Mouse (Mus musculus) adrenal gland, adult 2 months (tissue): ENCODE measurements around the gene Pafah1b1. TPM values are rescaled to one million over a fixed set of nuclear protein-coding genes. Genes with fewer than 3 reads are reported as not detected.

ENCODE experiments used
- DNase-seq: peaks from one replicate; pipeline ENCODE4 v3.0.0; 2021
- long read RNA-seq: library from polyadenylated mRNA; stranded (forward); transcript quantifications from one replicate; pipeline ENCODE4 v2.0.0, GENCODE M21; 2021
- polyA plus RNA-seq: library from polyadenylated mRNA; depleted of rRNA; stranded (reverse); fragments of >200 nt; gene quantifications from 2 replicates; pipeline ENCODE4 v1.2.3, GENCODE M21; 2012; rRNA removed
- total RNA-seq, 2 experiments: library from RNA; stranded (reverse); gene quantifications; 2 replicates each; pipeline ENCODE4 v1.2.3; 2021

The Pafah1b1 gene
- total RNA-seq (100 to 1,000 TPM; 171 to 185 TPM), polyA plus RNA-seq (6.9 and 8.2 TPM in 2 replicates)
- long read RNA-seq, full-length matches to known transcripts, result 37 of 42 reads
- long read RNA-seq, partial matches to known transcripts, result 2 of 42 reads
- long read RNA-seq, other reads (novel, unspliced or antisense), result 3 of 42 reads

DNA sequence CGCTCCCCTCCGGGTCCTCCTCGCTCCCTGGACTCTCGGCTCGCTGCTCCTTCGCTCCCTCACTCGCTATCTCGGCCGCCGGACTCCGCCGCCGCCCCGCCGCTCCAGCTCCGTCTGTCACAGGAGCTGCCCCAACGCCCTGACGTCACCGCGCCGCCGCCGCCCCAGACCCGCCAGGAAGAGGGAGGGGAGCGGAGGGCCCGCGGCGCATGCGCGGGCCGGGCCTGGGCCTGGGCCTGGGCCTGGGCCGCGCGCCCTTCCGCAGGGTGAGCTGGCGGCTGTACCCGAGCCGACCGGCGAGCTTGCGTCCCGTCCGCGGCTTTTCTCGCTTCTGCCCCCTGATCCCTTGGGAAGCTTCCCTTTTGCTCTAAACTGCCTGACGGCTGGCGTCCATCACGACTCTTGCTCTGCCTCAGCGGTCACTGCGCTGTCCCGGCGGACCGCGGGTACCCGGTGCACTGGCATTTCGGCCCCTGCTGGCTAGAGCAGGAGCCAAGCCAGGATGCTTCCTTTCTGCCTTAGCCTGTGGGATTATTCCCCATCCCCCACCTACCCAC is at the start of gene Pafah1b1:
Gene Pafah1b1, minus strand, starts transcription at position 436 of the 557 bp plus-strand sequence.
- DNase-seq, result peak; percentile 99

DNA sequence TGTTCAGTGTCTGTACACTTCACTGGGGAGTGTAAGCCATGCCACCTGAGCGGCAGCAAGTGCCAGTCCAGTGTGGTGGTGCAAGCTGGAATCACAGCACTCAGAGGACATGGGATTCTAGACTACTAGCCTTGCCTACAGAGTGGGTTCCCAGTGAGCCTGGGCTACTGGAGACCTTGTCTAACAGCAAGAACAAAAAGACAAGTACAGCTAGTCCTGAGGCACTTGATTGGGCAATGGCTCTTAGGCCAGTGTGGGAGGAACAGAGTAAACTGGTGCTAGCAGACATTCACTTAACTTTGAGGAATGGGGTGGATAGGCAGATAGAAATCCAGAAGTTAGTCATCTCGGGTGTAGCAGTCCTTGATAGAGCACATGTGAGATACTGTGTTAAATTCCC is 47.9 kb upstream of the Pafah1b1 start:
- no peak for DNase-seq

DNA sequence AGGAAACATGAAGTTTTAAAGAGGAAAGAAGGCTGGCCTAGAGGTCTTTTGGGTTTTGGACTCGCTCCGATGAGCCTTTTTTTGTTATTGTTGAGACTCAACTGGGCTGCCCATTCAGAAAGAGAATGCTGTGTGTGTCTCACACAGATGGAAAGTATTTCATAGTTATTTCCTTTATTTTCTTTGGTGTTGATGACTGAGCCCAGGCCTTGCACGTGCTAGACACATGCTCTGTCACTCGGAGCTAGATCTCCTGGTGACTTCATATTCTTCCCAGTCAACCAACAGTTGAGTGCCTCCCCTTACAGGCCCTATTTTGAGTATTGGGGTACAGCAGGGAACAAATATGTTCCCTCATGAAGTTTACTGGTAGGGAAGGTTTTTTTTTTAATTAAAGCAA is 47.2 kb upstream of the Pafah1b1 start:
- no peak for DNase-seq

DNA sequence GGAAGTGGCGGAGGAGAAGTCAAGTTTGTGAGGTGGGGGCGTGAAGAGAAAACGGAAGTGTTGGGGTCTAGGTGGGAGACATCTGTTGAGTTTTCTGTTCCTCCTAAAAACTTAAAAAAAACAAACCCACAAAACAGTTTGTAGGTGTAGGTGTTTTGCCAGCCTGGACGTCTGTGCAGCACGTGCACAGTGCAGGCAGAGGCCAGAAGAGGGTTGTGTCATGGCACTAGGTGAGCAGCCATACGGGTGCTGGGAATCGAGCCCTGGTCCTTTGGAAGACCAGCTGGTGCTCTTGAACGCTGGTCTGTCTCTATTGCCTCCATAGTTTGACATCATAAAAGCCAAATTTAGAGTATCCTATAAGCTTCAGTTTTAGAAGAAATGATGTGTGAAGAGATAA is 46.8 kb upstream of the Pafah1b1 start:
- no peak for DNase-seq

DNA sequence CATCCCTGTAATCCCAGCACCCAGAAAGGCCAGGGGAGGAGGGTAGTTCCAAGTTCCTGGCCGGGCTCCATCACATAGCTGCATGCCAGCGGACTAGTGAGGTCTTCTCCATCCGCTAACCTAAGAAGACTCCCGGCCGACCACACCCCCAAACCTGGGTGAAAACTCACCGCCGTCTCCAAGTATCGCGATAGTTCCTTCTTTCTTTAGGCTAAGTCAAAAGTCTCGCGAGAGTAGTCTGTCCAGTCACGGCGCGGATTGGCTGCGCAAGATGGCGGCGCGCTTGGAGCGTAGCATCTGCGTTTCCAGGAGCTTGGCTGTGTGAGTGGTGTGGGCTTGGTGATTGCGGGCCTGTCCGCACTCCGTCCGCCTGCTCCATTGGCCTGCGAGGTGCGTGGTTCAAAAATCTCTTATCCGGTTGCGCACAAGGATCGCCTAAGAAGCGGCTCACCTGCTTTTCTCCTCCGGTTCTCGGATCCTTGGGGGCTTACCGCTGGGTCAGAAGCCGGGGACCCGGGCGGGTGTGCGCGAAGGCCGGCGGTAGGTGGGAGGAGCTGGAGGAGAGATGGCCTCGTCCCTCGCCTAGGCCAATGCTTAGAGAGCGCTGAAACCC is 46.2 kb upstream of the Pafah1b1 start, which contains the start of gene Mettl16:
Gene Mettl16, plus strand, starts transcription at position 236 of the 613 bp plus-strand sequence.
- DNase-seq, result peak; percentile 94

DNA sequence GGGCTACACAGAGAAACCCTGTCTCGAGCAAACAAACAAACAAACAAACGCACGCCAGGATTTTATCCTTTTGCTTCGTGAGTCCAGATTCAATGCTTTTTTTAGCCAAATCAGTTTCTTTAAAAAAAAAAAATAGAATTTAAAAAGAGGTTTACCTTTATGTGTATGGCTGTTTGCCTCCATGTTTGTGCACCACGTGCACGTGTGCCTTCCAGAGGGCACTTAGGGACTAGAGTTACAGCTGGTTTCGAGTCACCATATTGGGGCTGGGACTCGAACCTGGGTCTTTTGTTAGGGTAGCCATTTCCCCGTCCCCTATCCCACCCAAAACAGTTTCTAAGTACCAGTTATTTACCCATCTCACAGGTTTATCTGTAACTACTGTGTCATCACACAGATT is 45.6 kb upstream of the Pafah1b1 start:
- no peak for DNase-seq

DNA sequence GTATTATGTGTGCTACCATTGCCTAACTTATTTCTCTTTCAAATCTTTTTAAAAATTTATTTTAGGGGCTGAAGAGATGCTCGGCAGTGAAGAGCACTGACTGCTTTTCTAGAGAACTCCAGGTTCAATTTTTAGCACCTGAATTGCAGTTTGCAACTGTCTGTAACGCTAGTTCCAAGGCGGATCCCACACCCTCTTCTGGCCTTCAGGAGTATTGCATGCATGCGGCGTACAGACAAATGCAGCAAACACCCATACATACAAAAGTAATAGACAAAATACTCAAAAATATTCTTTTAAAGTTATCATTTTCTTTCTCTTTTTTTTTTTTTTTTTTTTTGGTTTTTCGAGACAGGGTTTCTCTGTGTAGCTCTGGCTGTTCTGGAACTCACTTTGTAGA is 43.6 kb upstream of the Pafah1b1 start:
- peak; percentile 24 for DNase-seq

DNA sequence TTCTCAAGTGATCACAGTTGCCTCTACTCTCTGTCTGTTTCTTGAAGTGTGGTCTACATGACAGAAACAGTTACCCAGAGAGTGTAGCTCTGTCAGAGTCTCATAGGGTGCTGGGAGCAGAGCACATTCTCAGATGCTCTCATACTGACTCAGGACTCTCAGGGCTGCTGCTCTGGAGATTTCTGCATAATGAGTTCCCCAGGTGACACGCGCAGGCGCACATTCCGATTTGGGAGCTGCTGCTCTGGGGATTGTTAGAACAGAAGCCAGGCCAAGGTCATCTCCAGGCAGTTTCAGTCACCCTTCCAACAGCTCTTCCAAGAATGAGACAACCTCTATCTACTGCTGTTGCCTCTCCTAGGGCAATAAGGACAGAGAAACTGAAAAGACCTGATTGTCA is 43.0 kb upstream of the Pafah1b1 start:
- peak; percentile 91 for DNase-seq

DNA sequence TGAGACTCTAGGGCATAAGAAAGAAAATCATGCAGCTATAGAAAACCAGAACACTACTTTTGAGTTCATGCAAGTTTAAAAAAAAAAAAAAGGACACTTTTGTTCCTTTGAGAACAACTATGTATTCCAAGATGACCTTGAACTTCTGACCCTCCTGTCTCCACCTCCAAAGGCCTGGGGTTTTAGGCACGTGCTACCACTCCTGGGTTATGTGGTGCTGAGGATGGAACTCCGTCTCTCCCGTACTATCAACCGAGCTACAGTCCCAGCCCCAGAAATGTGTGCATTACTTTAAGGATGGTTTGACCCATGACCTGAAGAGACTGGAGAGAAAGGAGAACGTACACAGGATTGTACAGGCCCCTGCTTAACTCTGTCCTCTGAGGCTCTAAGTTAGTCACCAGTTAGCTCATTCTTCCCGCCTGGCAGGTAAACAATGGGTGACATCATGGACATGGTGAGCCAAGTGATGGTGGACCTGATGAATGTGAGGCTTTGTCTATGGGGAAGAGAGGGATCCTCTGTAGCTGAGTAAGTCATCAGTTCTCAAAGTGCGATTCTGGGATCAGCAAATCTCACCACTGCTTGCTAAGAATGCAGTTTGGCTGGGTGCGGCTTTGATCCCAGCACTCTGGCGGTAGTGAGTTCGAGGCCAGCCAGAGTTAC is 39.6 kb upstream of the Pafah1b1 start:
- DNase-seq, result no peak

DNA sequence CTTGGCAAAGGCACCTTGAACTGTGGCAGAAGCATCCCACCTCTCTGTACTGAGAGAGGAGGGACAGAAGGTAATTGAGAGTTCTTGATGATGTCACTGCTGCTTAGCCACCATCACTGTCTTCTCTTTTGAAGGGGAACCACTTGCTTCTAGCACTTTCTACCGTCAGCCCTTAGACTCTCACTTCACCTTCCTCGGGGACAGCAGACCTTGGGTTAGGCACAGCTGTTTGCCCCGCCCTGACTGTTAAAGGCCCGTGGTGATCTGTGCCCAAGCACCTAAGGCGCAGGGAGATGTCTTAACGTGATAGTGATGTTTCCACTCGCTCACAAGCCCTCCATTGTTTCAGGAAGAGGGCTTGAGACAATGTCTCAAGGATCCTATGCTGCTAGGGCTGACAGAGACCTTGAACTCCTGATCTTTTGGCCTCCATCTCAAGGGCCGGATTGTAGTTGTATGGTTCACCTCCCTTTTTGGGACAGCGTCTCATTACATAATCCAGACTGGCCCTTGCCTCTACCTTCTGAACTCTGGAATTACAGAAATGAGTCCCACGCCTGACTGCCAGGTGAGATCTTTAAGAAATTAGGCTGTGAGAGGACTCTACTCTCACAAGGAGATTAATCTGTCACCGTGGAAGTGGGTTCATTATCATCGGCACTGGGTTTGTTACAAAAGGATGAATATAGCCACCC is 36.7 kb upstream of the Pafah1b1 start:
- DNase-seq, result no peak

DNA sequence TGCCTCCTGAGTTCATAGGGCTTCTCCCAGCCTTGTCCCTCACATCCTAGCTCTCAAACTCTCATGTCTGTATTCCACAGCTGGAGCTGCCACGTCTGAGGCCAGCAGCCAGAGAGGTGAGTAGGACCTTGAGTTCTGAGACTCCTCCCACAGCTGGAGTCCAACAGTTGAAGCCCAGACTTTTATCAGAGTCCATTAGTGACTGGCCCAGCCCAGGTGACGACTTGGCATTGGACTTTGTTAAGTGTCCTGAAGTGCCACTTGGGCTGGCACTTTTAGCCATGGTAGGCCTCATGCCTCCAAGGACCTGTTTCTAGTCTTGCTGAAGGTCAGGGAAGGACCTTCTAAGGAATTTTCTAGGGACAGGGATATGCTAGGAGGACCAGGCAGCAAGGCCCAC is 32.2 kb upstream of the Pafah1b1 start:
- no peak for DNase-seq

DNA sequence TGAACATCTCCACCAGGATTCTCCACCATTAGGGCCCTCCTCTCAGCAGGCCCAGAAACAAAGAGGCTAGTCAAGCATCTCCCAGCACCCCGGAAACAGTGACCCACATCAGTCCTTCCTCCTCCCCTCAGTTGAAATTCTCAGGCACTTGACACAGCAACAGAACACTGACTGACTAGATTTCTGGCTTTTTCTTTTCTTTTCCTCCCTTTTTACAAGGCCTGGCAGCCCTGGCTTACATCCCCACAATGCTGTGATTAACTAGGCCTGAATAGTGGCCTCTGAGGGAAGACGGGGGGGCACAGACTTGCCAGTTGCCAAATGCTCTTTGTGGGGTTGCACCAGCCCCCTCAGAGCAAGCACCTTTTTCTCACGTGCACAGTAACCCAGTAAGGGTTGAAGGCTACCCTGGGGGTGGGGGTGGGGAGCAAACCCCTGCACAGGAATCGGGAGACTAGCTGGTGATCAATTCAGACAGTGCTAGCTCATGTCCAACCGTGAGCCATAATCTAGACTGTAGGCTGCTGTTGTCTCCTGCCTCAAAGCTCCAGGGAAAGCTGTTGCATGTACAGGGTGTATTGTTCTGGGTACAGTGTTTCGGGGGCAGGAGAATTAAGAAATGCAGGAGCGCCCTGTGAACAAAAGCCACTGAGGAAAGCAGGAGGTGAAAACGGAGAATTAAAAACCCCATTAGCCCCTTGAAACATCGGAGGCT is 27.0 kb upstream of the Pafah1b1 start:
- no peak for DNase-seq

DNA sequence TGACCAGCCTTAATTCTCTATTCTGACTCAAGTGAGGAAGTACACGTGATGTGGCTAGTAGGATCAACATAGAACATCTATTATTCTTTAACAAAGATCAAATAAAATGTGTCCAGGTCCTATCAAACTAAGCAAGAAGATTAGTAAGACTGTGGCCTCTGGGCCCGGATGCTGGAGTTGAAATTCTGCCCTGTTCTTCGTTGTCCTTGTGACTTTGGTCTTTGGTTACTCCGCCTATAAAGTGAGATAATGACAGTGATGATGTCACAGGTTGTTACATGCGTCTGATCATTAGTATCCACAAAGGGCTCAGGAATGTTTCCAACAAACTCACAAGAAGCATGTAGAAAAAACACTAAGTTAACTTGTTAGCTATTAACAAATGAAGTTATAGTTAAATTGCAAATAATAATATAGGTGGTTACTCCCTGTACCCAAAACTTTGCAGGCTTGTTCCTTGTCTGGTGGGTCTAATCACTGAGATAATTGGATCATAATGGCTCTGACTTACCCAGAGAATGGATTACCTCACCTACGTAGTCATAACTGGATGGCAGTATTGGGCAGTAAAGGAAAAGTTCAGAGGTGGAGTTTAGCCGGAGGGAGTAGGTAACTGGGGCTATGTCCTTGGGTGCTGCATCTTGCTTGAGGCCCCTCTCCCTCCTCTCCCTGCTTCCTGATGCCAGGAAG is 26.3 kb upstream of the Pafah1b1 start:
- no peak for DNase-seq

DNA sequence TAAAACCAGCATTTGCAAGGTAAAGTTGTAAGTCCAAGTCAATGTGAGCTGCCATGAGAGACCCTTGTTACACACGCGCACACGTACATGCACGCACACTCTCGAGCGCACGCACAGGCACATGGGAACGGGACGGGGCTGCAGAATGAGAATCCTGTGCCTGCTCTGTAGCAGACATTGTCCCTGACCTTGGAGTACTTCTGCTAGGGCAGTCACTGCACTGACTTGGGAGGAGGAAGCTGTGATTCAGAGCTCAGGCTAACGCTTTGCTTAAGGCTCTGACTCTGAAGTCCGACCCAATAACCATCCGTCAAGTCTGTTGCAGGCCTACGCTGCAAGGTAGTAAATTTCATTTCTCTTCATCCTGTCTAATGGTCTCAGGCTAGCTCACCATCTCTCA is 24.8 kb upstream of the Pafah1b1 start:
- DNase-seq, result peak; percentile 72

DNA sequence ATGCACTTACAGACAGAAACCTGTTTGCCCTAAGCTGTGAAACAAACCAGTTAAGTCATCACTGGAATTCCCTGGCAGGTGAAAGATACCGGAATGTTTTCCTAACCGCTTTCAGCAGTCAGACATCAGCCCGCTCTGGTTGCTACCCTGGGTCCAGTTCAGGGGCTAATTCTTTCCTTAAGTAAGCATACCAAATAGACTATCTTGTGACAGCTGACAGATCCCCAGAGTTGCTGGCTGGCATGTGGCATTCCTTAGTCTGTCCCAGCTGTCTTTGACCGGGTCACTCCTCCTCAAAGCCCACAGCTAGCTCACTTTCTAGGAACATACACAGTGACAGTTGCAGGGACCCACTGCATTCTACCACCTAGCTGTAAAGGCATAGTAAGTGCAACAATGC is 23.6 kb upstream of the Pafah1b1 start:
- DNase-seq, result no peak

DNA sequence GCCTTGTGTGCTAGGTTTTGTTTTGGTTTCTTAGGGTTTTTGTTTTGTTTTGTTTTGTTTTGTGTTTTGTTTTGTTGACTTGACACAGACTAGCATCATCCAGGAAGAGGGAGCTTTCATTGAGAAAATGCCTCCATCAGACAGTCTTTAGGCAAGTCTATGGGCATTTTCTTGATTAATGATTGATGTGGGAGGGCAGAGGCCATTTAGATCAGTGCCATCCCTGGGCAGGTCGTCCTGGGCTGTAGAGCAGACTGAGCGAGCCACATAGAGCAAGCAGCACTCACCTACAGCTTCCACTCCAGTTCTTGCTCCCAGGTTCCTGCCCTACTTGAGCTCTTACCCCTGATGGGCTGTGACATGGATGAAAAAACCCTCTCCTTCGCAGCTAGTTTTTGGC is 13.4 kb upstream of the Pafah1b1 start:
- DNase-seq, result no peak

DNA sequence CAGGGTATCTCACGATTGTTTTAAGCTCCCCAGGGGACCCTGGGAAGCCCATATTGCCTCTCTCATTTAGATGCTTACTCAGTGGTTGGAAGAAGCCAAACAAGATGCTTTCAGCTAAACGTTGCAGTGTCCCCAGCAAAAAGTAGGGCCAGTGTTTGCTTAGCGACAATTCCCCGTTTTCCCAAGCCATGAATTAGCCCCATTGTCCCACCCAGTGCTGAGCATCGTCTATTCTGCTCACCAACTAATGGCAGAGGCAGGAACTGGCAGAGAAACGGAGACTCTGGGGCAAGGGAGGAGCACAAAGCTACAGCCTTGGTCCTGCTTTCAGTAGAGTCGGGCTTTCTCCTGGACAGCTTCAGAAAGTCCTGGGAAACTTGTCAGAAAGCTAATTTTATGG is 10.4 kb upstream of the Pafah1b1 start:
- no peak for DNase-seq

DNA sequence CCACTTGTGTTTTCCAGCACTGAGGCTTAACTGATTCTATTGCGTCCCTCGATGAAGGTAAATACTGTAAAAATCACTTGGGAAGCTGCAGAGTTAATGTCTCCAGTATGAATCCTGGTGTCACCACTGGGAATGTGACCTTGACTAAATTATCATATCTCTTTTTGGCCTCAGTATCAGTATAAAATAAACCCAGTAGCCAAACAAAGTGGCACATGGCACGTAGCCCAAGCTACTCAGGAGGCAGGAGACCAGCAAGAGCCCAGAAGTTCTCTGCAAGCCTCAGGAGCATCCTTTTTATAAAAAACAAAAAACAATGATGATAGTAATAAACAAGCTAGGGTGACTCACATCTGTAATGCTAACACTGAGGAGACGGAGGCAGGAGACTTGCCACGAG is 711 bp upstream of the Pafah1b1 start:
- peak; percentile 54 for DNase-seq

DNA sequence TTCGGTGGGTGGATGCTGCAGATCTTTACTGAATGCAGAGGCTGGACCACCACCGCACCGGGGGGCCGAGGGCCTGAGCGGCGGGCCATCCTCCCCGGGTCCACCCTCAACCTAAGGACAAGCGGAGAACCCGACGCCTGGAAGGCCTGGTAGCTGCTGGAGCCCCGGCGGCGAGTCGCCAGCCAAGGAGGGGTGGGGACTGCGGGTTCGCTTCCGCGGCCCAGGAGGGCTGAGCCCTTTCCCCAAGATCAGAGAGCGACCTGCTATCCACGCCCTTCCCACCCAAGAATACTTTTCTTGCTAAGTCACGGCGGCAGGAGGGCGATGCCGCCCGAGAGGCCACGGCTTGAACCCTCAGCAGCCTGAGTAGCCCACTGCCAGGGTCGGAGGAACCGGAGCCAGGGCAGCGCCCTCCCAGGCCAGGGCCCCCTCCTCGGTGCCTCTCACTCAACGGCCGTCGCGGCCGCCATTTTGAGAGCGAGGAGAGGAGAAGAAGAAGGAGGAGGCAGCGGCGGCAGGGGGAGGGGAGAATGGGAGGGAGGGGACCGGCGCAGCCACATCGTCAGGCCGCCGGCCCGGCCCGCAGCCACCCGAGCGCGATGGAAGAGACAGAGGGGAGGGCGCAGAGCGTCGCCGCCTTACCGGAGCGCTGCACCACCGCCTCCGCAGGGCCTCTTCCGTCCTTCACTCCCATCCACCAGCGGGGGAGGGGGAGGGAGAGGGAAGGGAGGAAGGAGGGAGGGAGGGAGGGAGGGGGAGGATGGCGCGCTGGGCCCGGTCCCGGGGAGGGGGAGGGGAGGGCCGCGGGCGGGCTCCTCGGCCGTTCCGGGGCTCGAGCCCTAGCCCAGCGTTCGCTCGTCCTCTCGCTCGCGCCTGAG is 874 bp downstream of the Pafah1b1 start:
- DNase-seq, result peak; percentile 92

DNA sequence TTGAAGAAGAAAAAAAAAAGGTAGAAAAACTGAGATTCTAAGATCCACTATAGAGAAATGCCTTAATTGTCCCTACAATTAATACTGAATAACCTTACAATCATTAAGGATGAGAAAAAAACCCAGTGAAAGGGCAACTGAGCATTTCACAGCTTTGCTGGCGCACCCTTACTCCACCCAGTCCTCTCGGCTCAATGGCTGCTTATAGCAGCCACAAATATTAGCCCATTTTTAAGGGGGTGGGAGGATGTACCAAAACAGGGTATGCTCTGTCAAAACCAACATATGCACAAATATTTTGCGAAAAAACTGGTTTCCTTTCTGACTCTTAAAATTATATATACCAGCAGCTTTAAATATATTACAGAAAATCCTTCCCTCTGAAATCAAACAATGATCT is 2.5 kb downstream of the Pafah1b1 start:
- DNase-seq, result no peak
